Mouse (Mus musculus) intestine, embryonic 16.5 days (tissue): ENCODE measurements around the gene Il17rd. TPM values are rescaled to one million over a fixed set of nuclear protein-coding genes. Genes with fewer than 3 reads are reported as not detected.

ENCODE experiments used
- ATAC-seq: fragments of 200-750 bp; cut with Nextera tagmentation; 2 replicates; pipeline ENCODE4 v1.8.0; 2017; ENCODE audit warnings: moderate TSS enrichment, moderate library complexity
- H3K27ac ChIP-seq: fragments of 300-500 bp; sonication (generic); 2 replicates; pipeline ENCODE4 v1.5.1; 2014; ENCODE audit warnings: mild to moderate bottlenecking, low read length
- H3K27me3 ChIP-seq: fragments of 300-500 bp; sonication (generic); replicated peaks from 2 replicates; pipeline ENCODE4 v1.6.1; 2014; ENCODE audit warnings: low read length, control low read depth, mixed read lengths; ENCODE audit not compliant: control insufficient read depth, insufficient read depth
- H3K36me3 ChIP-seq: fragments of 300-500 bp; sonication (generic); 2 replicates; pipeline ENCODE4 v1.6.1; 2014; ENCODE audit warnings: low read length, control low read depth; ENCODE audit not compliant: control insufficient read depth, insufficient read depth
- H3K4me1 ChIP-seq: fragments of 300-500 bp; sonication (generic); 2 replicates; pipeline ENCODE4 v1.6.1; 2014; ENCODE audit warnings: low read length, control low read depth, mixed read lengths; ENCODE audit not compliant: control insufficient read depth, insufficient read depth
- H3K4me2 ChIP-seq: fragments of 300-500 bp; sonication (generic); 2 replicates; pipeline ENCODE4 v1.6.1; 2014; ENCODE audit warnings: low read depth, low read length, control low read depth
- H3K4me3 ChIP-seq: fragments of 300-500 bp; sonication (generic); 2 replicates; pipeline ENCODE4 v1.5.1; 2014; ENCODE audit warnings: mild to moderate bottlenecking, low read length
- H3K9ac ChIP-seq: fragments of 300-500 bp; sonication (generic); 2 replicates; pipeline ENCODE4 v1.6.1; 2014; ENCODE audit warnings: low read depth, low read length
- H3K9me3 ChIP-seq: fragments of 300-500 bp; sonication (generic); 2 replicates; pipeline ENCODE4 v1.6.1; 2016; ENCODE audit warnings: low read length, control low read depth; ENCODE audit not compliant: control insufficient read depth
- WGBS: fragments of 180-500 bp; shearing (Covaris S2); extraction: QIAGEN DNeasy Blood & Tissue Kit; methylation state at CpG from one replicate; pipeline ENCODE4 v1.1.7; 2014; 5-methylcytosine and 5-hydroxymethylcytosine counted together
- polyA plus RNA-seq: library from polyadenylated mRNA; unstranded; fragments of >200 nt; fragmentation: Nextera tagmentation; extraction: Ambion mirVana; gene quantifications from 2 replicates; pipeline ENCODE4 v1.2.1, GENCODE M21; 2015

The Il17rd gene
- polyA plus RNA-seq, 1 experiment from 2014 or later, result 1.4 TPM

DNA sequence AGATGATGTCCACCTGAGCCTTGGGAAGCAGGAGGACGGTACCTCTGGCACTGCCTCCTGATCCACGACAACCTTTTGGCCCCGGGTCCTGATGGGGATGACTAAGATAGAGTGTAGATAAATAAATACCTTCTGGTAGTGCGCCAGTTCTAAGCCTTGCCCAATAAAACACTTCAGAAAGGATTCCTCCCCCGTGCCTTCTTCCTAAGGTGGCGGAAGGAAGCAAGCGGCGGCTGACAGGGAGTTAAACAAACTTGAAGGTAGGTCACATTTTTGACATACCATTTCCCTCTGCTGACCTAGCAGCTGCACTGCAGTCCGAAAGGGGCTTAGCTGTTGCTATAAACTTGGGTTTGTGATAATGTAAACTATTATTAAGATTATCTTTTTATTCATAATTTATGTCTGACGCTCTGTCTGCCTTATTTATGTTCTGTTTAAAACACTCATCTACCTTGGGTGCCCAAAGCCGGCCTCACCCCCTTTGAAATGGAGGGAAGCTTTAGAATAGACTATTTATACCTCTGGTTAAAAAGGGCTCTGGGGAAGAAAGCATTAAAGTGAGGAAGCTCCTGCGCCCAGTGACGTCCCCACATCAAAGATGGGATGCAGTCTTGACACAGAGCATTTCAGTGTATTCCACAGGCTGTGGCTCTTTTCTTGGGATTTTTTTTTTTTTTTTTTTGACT lies 19.9 kb downstream of the Il17rd start:
- WGBS, result 18% methylated on average over 13 of the region's 13 CpGs
- Histone ChIP-seq H3K4me1 (peaks cover 15% of the 10 kb centered on the region), H3K9ac (no peak overlapping the region), H3K27ac (peak overlapping the region; percentile 10; the same call in 1 of the 2 replicates), H3K4me2 (no peak overlapping the region), H3K9me3 (no peaks in the 10 kb centered on the region), H3K4me3 (no peak overlapping the region), H3K27me3 (no peaks in the 10 kb centered on the region), H3K36me3 (no peaks in the 10 kb centered on the region)
- ATAC-seq, result peak; percentile 47; the same call in 1 of the 2 replicates

DNA sequence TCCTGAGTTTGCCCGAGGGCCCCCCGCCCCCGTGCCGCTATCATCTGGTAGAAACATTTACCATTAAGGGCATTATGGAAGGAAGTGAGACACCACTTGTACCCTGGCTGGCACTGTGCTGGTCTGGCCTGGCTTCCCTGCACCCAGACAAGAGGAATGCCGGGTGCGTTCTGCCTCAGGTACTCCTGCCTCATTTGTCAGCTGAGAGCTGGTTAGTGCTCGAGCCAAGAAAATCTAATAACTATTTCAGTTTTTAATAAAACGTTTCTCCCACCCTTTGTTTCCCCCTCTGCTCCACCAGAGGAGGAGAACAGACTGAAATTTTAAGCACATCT lies 20.4 kb downstream of the Il17rd start:
- Histone ChIP-seq H3K4me2 (no peak overlapping the region), H3K36me3 (no peaks in the 10 kb centered on the region), H3K4me3 (no peak overlapping the region), H3K9me3 (no peaks in the 10 kb centered on the region), H3K9ac (no peak overlapping the region), H3K27ac (0 out of 2 replicates have a peak overlapping the region, but pooled peaks have one; percentile 14), H3K4me1 (peaks cover 19% of the 10 kb centered on the region), H3K27me3 (no peaks in the 10 kb centered on the region)
- WGBS, result 14% methylated on average over 8 of the region's 8 CpGs
- ATAC-seq, result peak; percentile 61; the same call in 1 of the 2 replicates

DNA sequence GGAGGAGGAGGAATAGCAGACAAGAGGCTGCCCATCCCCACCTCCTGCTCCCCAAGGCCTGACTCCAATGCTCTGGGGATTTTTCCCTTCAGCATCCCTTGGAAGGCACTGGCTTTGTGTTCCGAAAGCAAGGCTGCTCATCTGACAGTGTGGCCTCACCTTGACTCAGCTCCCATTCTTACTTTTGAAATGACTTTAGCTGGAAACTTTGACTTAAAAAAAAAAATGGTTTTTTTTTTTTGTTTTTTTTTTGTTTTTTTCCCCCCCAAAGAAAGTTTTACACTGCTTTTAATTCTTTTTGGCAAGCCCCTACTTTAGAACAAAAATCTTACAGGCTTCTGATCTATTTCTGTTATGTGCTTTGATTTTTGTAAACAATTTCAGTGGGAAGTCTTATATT lies 24.6 kb downstream of the Il17rd start:
- WGBS, result 86% methylated on average over 1 of the region's 1 CpGs
- ATAC-seq, result no peak
- Histone ChIP-seq H3K27me3 (no peaks in the 10 kb centered on the region), H3K4me2 (no peak overlapping the region), H3K9ac (no peak overlapping the region), H3K4me1 (peaks cover 26% of the 10 kb centered on the region), H3K27ac (no peak overlapping the region), H3K4me3 (no peak overlapping the region), H3K36me3 (no peaks in the 10 kb centered on the region), H3K9me3 (no peaks in the 10 kb centered on the region)

DNA sequence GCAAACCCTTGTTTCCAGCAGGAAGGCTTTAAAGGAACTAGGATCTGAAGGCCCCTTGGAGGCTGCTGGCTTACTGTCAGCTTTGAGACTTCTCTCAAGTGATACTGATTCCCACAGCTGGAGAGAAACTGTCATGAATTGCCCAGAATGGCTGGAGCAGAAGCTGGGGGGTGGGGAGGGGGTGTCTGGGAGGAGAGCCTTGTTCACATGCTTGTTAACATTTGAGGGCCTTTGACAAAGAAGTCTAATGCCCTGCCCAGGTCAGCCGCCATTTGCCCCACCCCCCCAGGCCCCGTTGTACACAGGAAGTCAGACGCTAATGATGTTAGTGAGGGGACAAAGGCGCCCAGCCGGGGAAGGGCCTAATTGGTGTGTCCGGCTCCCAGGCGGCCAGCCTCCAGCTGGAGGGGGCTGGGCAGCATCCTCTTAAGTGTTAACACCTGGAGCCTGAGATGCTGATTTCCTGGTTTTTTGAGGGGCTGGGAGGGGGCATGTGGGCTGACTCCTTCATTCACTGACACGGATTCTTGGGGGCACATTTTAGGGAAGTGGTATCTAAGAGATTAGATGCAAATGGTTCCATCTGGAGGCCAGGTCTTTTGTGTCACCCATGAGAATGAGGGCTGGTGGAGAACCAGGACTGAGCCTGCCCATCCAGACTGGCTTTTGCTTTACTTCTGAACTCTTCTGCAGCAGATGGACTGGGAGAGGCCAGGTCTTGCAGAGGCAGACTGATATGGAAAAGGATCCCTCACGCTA lies 27.6 kb downstream of the Il17rd start:
- Histone ChIP-seq H3K27ac (peak overlapping the region; percentile 72), H3K27me3 (no peaks in the 10 kb centered on the region), H3K4me3 (no peak overlapping the region), H3K4me1 (peaks cover 38% of the 10 kb centered on the region), H3K9me3 (no peaks in the 10 kb centered on the region), H3K36me3 (no peaks in the 10 kb centered on the region), H3K9ac (peak overlapping the region; percentile 20), H3K4me2 (no peak overlapping the region)
- WGBS, result 24% methylated on average over 9 of the region's 9 CpGs
- ATAC-seq, result peak; percentile 47

DNA sequence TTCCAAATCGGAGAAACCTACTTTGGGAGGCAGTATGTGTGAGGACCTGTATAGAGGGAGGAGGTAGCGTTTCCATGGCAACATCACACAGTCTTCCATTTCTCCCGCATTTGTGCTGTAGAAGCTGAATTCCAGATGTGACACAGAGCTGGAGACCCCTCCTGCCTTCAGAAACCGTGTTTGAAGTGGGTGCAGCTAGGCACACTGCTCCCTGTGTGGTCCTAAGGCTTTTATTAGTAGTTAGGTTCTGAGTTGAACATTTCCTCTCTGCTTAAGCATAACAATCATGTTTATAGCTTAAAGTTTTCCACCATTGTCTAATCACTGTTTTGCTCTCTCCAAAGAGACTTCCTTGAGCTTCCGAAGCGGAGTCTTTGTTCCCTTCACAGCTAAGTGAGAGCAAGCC lies 29.1 kb downstream of the Il17rd start:
- H3K4me3 ChIP-seq, result no peak overlapping the region
- H3K4me1 ChIP-seq, result peaks cover 50% of the 10 kb centered on the region
- ATAC-seq, result no peak
- no peak overlapping the region for H3K9ac ChIP-seq
- H3K27ac ChIP-seq, result peak overlapping the region; percentile 47
- no peaks in the 10 kb centered on the region for H3K9me3 ChIP-seq
- no peaks in the 10 kb centered on the region for H3K27me3 ChIP-seq
- H3K4me2 ChIP-seq, result no peak overlapping the region
- no peaks in the 10 kb centered on the region for H3K36me3 ChIP-seq
- WGBS, result 28% methylated on average over 6 of the region's 6 CpGs

DNA sequence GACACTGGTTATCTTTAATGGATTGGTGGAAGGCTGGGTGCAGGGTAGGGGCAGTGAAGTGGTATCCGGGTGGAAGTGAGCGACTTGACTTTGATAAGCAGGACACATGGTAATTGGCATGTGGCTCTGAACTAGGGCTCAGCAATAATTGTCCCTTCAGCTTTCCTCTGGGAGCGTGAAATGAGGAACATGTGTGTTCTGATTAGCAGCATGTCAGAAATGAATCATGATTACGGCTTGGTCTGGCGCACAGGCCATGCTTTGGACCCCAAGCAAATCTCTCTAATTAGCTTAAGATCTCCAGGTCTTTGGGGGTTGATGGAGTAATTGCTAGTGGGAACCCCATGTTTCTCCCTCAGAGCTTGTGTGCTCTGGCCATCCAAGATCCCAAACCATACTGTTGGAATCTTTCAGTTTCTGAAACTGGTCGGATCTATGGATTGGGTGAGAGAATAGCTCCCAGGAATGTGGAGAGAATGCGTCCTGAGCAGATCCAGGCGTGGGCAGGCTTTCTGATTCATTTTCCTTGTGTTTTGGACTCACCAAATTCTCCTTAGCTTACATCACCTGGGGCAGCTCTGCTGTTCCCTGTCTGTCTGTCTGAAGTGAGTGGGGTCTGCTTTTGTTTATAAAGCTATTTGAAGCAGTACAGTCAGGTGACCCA lies 30.8 kb downstream of the Il17rd start:
- Histone ChIP-seq H3K36me3 (no peaks in the 10 kb centered on the region), H3K9ac (no peak overlapping the region), H3K27ac (no peak overlapping the region), H3K27me3 (no peaks in the 10 kb centered on the region), H3K4me3 (no peak overlapping the region), H3K4me2 (no peak overlapping the region), H3K4me1 (peaks cover 53% of the 10 kb centered on the region), H3K9me3 (no peaks in the 10 kb centered on the region)
- no peak for ATAC-seq
- whole genome bisulfite sequencing, result 51% methylated on average over 8 of the region's 8 CpGs

DNA sequence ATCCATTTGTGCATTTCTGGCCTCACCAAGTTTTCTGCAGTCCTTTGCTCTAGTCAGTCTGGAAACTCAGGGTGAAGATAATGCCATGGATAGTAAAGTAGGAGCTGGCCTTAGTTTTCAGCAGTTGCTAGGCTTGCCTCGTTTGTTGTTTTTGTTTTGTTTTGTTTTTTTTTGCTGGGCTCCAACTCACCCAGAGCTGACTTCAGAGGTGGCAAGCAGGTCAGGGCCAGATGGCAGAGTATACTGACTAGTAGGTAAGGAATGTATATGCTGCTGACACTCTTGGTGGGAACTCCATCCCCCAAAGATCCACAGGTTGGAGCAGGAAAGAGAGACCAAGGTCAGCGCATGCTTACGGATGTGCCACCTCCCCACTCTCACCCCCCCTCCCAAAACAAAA lies 31.4 kb downstream of the Il17rd start:
- no peak overlapping the region for H3K9ac ChIP-seq
- ATAC-seq, result no peak
- H3K4me3 ChIP-seq, result no peak overlapping the region
- no peaks in the 10 kb centered on the region for H3K36me3 ChIP-seq
- H3K4me2 ChIP-seq, result no peak overlapping the region
- 53% methylated on average over 3 of the region's 3 CpGs for WGBS
- peaks cover 57% of the 10 kb centered on the region for H3K4me1 ChIP-seq
- H3K27me3 ChIP-seq, result no peaks in the 10 kb centered on the region
- no peak overlapping the region for H3K27ac ChIP-seq
- no peaks in the 10 kb centered on the region for H3K9me3 ChIP-seq

DNA sequence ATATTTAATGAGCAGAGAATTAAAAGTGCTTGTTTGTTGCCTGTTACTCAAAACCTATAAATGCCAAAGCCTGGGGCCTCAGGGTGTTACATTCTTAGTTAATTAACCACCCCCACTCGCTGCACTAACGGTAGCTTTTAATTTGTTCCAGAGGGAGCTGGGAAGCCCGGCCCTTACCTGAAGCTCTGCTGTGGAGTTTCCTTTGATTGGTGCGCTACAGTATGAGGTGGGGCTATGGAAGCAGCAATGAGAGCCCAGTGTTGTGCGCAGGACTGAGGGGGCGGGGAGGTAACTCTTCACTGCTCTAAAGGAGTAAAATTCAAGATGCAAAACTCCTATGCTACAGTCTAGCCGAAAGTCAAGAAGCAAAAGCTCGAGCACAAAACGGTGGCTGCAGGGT lies 32.0 kb downstream of the Il17rd start:
- H3K4me3 ChIP-seq, result no peak overlapping the region
- H3K27ac ChIP-seq, result peak overlapping the region; percentile 36; the same call in 1 of the 2 replicates
- no peaks in the 10 kb centered on the region for H3K36me3 ChIP-seq
- WGBS, result 38% methylated on average over 9 of the region's 9 CpGs
- ATAC-seq, result peak; percentile 39; the same call in 1 of the 2 replicates
- no peaks in the 10 kb centered on the region for H3K27me3 ChIP-seq
- peaks cover 60% of the 10 kb centered on the region for H3K4me1 ChIP-seq
- H3K9ac ChIP-seq, result no peak overlapping the region
- no peaks in the 10 kb centered on the region for H3K9me3 ChIP-seq
- H3K4me2 ChIP-seq, result no peak overlapping the region

DNA sequence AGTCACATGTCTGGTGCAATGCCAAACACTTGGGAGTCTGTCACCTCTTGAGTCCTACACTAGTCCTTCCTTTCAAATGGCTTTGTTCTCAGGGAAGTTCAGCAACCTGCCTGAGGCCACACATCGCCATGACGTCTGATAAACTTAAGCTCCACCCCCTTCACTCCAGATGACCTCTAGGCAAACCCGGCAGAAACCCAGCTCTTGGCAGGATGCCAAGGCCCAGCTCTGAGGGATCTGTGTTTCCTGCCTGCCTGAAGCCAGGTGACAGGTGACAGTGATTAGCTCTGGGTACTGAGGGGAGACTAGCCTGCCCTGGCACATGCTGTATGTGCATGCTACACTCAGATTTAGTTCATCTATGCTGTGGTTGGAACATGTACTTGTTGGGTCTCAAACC lies 33.2 kb downstream of the Il17rd start:
- peaks cover 58% of the 10 kb centered on the region for H3K4me1 ChIP-seq
- H3K27ac ChIP-seq, result peak overlapping the region; percentile 50; the same call in 1 of the 2 replicates
- no peaks in the 10 kb centered on the region for H3K9me3 ChIP-seq
- ATAC-seq, result peak; percentile 91
- 3% methylated on average over 3 of the region's 3 CpGs for WGBS
- no peak overlapping the region for H3K4me3 ChIP-seq
- no peak overlapping the region for H3K9ac ChIP-seq
- no peaks in the 10 kb centered on the region for H3K36me3 ChIP-seq
- H3K4me2 ChIP-seq, result no peak overlapping the region
- no peaks in the 10 kb centered on the region for H3K27me3 ChIP-seq
